Mouse (Mus musculus): ENCODE data around the gene A630073D07Rik.
"Not testable (repeated sequence)": the region's sequence is repeated elsewhere in the genome, so short reads cannot be mapped to it uniquely, and the experiment has no call there.

A630073D07Rik gene

DNA sequence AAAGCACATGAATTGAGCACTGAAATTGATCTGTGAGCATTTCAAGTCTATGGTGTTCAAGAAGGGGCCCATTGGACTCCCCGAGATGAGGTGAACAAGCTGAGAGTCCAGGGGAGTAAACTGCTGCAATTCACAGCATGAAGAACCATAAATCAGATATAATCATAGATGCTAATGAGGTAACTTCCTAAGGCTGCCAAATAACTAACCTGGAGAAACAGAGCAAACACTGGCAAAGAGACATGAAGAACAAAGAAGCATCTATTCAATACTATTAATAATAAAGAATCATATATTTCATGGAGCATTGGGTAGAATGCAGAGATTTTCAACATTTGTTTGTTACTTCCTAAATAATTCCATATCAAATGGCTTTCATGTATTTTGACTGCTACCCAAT is at the start of gene A630073D07Rik:
Gene A630073D07Rik, minus strand, starts transcription at position 101 of the 400 bp plus-strand sequence.
- no peaks in the 10 kb centered on the region for H3K9me3 ChIP-seq (ENCODE audit: low read length)
- no peak within 1 kb of the TSS for H3K4me3 ChIP-seq (replicated peaks; ENCODE audit: low read length)
- H3K36me3 ChIP-seq (ENCODE audit: insufficient read depth, low read length) = no peaks in the 10 kb centered on the region
- TF ChIP-seq CTCF (conservative IDR thresholded peaks at IDR 0.05; ENCODE audit: low read length) (no peak), NANOG (IDR thresholded peaks at IDR 0.05; ENCODE audit: borderline replicate concordance, low read length) (no peak), POU5F1 (IDR thresholded peaks at IDR 0.05; ENCODE audit: borderline replicate concordance, low read length) (no peak)
- H3K4me1 ChIP-seq (replicated peaks; ENCODE audit: low read depth, low read length) = no peaks in the 10 kb centered on the region
- H3K27me3 ChIP-seq (ENCODE audit: insufficient read depth, low read length) = no peaks in the 10 kb centered on the region

DNA sequence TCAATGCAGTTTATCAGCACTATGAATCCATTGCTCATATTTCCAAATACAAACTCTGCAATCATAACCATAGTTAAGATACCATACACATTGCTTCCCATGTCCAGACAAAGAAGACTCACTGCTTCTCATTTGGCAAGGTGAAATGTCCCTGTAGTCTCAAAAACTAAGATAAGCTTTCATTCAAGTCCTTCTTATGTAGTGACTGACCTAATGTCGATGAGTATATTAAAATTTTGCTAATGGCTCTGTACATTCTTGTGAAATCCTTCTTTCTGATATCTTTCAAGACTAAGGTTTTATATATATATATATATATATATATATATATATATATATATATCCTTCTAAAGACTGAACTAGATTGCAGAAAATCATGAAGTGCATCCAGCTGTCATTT is 49.6 kb upstream of the A630073D07Rik start, which contains the start of gene Tas2r121:
Gene Tas2r121, minus strand, starts transcription at position 101 of the 400 bp plus-strand sequence.
- Histone ChIP-seq H3K9me3 (ENCODE audit: low read length) (no peaks in the 10 kb centered on the region), H3K4me1 (replicated peaks; ENCODE audit: low read depth, low read length) (no peaks in the 10 kb centered on the region), H3K27me3 (ENCODE audit: insufficient read depth, low read length) (no peaks in the 10 kb centered on the region), H3K36me3 (ENCODE audit: insufficient read depth, low read length) (no peaks in the 10 kb centered on the region), H3K4me3 (replicated peaks; ENCODE audit: low read length) (no peak within 1 kb of the TSS)
- no peak for TF ChIP-seq CTCF (conservative IDR thresholded peaks at IDR 0.05; ENCODE audit: low read length)
- no peak for TF ChIP-seq NANOG (IDR thresholded peaks at IDR 0.05; ENCODE audit: borderline replicate concordance, low read length)
- no peak for TF ChIP-seq POU5F1 (IDR thresholded peaks at IDR 0.05; ENCODE audit: borderline replicate concordance, low read length)

DNA sequence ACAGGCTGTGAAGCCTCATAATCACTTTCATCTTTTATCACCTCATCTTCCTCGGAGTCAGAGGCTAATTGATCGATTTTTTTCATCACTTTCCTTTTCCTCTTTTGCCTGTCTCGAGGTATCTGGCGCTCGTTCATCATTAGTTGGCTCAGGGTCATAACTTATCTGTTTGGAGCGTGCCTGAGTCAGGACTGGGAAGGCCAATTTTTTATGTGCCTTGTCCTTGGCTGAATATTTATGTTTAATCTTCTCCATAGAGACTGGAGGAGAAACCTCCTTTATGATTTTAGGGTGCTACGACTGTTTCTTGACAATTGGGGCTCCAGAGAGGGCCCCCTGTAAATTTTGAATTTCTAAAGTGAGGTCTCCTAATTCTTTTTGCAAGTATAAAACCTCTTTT is 40.3 kb upstream of the A630073D07Rik start:
- not testable (repeated sequence) for H3K4me3 ChIP-seq (replicated peaks; ENCODE audit: low read length); H3K27me3 ChIP-seq (ENCODE audit: insufficient read depth, low read length)

DNA sequence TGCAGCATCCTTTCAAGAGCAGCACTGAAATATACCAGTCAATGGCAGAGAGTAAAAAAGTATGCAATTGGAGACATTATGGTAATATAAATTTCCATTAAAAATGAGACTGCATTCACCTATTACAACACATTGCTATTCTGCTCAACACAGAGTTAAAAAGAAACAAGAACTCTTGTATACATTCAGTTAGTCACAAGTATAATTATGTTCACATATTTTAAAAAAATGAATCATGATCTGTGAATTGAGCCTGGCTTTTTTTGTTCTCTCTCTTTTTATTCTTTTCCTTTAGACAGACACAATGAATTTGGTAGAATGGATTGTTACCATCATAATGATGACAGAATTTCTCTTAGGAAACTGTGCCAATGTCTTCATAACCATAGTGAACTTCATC is 5.3 kb upstream of the A630073D07Rik start, which contains the start of gene Tas2r120:
Gene Tas2r120, plus strand, starts transcription at position 301 of the 400 bp plus-strand sequence.
- no peaks in the 10 kb centered on the region for H3K9me3 ChIP-seq (ENCODE audit: low read length)
- no peaks in the 10 kb centered on the region for H3K27me3 ChIP-seq (ENCODE audit: insufficient read depth, low read length)
- H3K36me3 ChIP-seq (ENCODE audit: insufficient read depth, low read length) = no peaks in the 10 kb centered on the region
- no peak within 1 kb of the TSS for H3K4me3 ChIP-seq (replicated peaks; ENCODE audit: low read length)
- no peaks in the 10 kb centered on the region for H3K4me1 ChIP-seq (replicated peaks; ENCODE audit: low read depth, low read length)
- no peak for TF ChIP-seq POU5F1 (IDR thresholded peaks at IDR 0.05; ENCODE audit: borderline replicate concordance, low read length)

More for the DNA sequence above, 40.3 kb upstream of the A630073D07Rik start:
- not testable (repeated sequence) for H3K4me1 ChIP-seq (replicated peaks; ENCODE audit: low read depth, low read length); H3K9me3 ChIP-seq (ENCODE audit: low read length); H3K36me3 ChIP-seq (ENCODE audit: insufficient read depth, low read length)

DNA sequence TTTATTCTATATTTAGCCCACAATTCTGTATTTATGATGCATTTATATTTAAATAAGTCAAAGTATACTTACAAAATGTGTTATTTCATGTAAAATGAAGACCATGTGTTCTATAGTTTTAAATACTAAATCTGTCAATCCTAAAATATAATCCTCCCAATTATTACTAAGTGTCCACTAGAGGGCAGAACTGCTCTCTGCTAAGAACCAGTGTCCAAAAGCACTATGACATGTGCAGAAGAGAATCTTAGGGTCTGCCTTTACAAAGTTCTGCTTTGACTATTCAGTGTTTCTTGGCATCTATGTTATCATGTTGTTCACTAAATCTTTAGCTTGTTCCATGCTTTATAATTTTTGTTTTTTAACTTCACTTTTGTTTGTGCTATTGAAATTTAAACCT is 1.9 kb downstream of the A630073D07Rik start:
- H3K27me3 ChIP-seq (ENCODE audit: insufficient read depth, low read length) = no peaks in the 10 kb centered on the region
- H3K9me3 ChIP-seq (ENCODE audit: low read length) = no peaks in the 10 kb centered on the region
- H3K4me1 ChIP-seq (replicated peaks; ENCODE audit: low read depth, low read length) = no peaks in the 10 kb centered on the region
- H3K36me3 ChIP-seq (ENCODE audit: insufficient read depth, low read length) = no peaks in the 10 kb centered on the region
- no peak for TF ChIP-seq POU5F1 (IDR thresholded peaks at IDR 0.05; ENCODE audit: borderline replicate concordance, low read length)
- TF ChIP-seq NANOG (IDR thresholded peaks at IDR 0.05; ENCODE audit: borderline replicate concordance, low read length) = no peak
- peak; percentile 49 for TF ChIP-seq CTCF (conservative IDR thresholded peaks at IDR 0.05; ENCODE audit: low read length)
- H3K4me3 ChIP-seq (replicated peaks; ENCODE audit: low read length) = no peak overlapping the region

DNA sequence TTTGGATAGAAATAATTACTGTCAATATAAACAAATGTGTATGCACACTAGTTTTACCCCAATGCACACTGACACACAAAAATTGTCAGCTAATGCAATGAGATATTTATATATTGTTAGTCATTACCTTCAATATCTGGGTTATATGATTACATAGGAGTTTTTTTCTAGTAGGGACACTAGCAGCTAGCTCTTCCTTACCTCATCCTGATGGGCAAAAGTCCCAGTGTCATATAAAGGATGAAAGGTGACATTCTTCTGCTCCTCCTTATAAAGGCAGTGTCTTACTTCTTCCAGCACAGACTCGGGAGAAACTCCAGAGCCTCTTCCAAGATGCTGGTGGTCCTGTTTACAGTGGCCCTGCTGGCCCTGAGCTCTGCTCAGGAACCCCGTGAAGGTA is 55.7 kb downstream of the A630073D07Rik start, which contains the start of gene Prp2:
Gene Prp2, plus strand, starts transcription at position 301 of the 400 bp plus-strand sequence.
- not testable (repeated sequence) for H3K4me1 ChIP-seq (replicated peaks; ENCODE audit: low read depth, low read length); H3K36me3 ChIP-seq (ENCODE audit: insufficient read depth, low read length); H3K27me3 ChIP-seq (ENCODE audit: insufficient read depth, low read length); H3K9me3 ChIP-seq (ENCODE audit: low read length); H3K4me3 ChIP-seq (replicated peaks; ENCODE audit: low read length)

Measured in E14TG2a.4 (cell line).